Mouse (Mus musculus): ENCODE data around the gene Cops2. TPM values are rescaled to one million over a fixed set of nuclear protein-coding genes. Genes with fewer than 3 reads are reported as not detected.
A peak's percentile ranks its signal among the peaks of the same experiment; 100 is the strongest.

The Cops2 gene
- total RNA-seq, 2 experiments from 2014 or later = 83.0 to 160 TPM

DNA sequence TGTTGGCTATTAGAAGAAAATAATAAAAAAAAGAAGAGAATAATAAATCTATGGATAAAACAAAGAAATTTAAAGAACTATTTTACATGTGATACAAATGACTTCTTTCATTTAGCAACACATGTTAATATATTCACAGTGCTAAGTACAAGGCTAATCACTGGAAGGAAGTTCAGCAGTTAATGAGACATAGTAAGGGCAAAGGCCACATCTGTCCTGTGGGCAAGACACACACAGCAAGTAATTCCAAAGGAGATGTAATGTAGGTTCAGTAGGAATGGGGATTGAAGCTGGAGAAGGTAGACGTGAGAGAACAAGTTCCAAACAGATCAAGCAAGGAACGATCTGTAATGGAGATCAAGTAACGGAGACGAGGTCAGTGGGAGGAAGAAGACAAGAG, 74.5 kb downstream of the Cops2 start:
- no peak for ATAC-seq (replicated peaks; ENCODE audit: poor library complexity, severe bottlenecking)

DNA sequence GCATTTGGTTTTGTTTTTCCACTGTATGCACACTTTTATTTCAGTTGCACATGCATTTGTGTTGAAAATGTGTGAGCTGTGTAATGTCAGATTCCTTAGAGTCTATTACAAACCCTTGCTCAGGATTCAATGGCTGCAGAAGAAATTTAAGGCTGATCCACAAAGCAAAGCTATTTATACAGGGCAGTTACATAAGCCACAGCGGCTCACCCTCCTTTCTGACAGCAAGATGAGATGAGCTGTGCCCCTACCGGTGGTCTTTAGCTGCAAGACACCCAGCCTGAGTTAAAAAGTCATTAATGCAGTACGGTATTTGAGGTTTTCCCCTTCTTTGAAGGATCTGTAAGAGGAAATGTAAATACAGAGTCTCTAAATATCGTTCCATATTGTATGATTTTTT, 75.1 kb downstream of the Cops2 start:
- no peak for ATAC-seq (replicated peaks; ENCODE audit: poor library complexity, severe bottlenecking)

DNA sequence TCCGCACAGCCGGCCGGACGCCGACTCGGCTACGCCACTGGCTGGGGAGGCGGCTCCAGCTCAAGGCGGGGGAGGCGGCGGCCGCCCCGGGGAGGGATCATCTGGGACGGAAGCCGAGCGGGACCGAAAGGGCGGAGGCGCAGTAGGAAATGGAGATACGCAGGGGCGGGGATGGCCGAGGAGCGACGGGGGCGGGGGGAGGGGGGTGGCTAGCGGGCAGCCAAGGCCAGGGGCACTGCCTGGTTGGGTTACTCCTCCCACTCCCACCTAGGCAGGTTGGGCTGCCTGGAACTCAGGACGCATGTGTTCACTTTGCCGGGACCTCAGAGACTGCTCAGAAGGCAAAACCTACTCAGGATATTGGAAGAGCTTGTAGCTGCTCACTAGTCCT, 76.2 kb downstream of the Cops2 start, which contains the start of gene Secisbp2l:
Secisbp2l (minus strand) TSS at position 152 of the 391 bp plus-strand sequence.
- ATAC-seq (replicated peaks; ENCODE audit: poor library complexity, severe bottlenecking) = peak; percentile 98

DNA sequence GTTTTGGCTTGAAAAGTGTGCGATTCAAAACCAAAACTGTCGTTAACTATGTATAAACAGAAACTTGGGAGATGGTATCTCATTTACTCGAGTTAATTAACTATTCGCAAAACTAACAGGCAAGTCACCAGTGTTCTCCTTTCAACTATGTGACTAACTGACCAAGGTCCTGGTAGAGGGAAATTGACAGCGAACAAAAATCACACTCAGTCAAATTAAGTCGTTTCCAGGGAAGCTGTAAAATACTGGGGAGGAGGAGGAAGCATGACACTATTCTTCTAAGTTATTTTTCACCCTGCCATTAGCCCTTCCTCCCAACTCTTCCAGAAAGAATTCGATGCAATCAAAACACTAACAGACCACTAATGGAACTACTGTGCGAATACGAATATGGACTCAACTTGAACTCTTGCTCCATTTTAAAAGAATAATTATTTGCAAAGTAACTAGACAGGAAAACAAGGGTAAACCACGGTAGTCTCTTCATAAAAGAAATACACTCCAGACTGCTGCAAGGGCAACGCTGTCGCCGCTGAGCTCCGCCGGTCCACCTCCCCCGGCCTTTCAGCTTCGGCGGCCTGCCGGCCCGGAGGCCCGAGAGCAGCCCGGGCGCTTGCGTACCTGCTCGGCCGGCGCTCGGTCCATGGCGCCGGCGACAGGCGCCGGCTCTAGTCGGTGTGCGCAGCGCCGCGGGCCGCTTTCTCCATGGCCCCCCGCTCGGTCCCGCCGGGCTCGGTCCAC, 76.8 kb downstream of the Cops2 start:
- ATAC-seq (replicated peaks; ENCODE audit: poor library complexity, severe bottlenecking) = no peak

DNA sequence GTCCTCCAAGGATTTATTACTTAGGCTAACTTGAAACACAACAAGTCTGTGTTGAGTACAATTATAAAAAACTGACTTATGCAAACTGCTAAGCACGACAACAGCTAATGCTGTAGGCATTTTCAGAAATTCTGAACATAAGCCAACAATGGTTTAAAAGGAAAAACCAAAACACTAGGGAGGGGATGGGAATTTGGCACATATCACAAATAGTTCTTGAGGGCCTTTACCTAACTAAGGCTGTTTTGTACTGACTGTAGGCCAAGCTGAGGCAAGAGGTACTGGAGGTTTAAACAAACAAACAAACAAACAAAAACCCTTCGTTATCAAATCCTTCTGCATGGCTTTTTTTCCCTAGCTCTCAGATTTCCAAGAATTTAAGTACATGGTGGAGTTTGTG, 77.9 kb downstream of the Cops2 start:
- no peak for ATAC-seq (replicated peaks; ENCODE audit: poor library complexity, severe bottlenecking)

Other genes with a start within 250 kb of the Cops2 start
- 8.2 and 10.9 TPM in 2 replicates for gene Cep152, start 234.0 kb downstream of the Cops2 start, total RNA-seq (2014; fragmentation: Nextera tagmentation)
- 21.1 and 21.6 TPM in 2 replicates for gene Cep152, start 234.0 kb downstream of the Cops2 start, total RNA-seq (2017)
- 68.2 and 71.7 TPM in 2 replicates for gene Eid1, start 186.0 kb downstream of the Cops2 start, total RNA-seq (2014; fragmentation: Nextera tagmentation)
- 121 and 142 TPM in 2 replicates for gene Eid1, start 186.0 kb downstream of the Cops2 start, total RNA-seq (2017)
- gene Shc4, start 135.0 kb downstream of the Cops2 start, total RNA-seq (2014; fragmentation: Nextera tagmentation) = not detected in 2 replicates
- 0.26 and 1.0 TPM in 2 replicates for gene Shc4, start 135.0 kb downstream of the Cops2 start, total RNA-seq (2017)
- gene Secisbp2l, start 76.3 kb downstream of the Cops2 start, total RNA-seq (2014; fragmentation: Nextera tagmentation) = 11.2 and 20.4 TPM in 2 replicates
- gene Secisbp2l, start 76.3 kb downstream of the Cops2 start, total RNA-seq (2017) = 14.2 and 17.7 TPM in 2 replicates
- gene Galk2, start within 50 bp of the Cops2 start, total RNA-seq (2014; fragmentation: Nextera tagmentation) = 34.5 and 44.9 TPM in 2 replicates
- 58.9 and 80.9 TPM in 2 replicates for gene Galk2, start within 50 bp of the Cops2 start, total RNA-seq (2017)
- not detected in 2 replicates for gene Fgf7, start 175.5 kb upstream of the Cops2 start, total RNA-seq (2014; fragmentation: Nextera tagmentation)
- not detected in 2 replicates for gene Fgf7, start 175.5 kb upstream of the Cops2 start, total RNA-seq (2017)